Mouse (Mus musculus): ENCODE measurements around the gene Chpf. TPM values are rescaled to one million over a fixed set of nuclear protein-coding genes. Genes with fewer than 3 reads are reported as not detected.

Chpf gene
- polyA plus RNA-seq, 1 experiment from 2014 or later = 3.1 TPM

- WGBS (ENCODE audit: insufficient replicate concordance) = 52% methylated on average over 4 of the region's 4 CpGs
- no peak overlapping the region for H3K27ac ChIP-seq (ENCODE audit: low read length)
- no peak for ATAC-seq (ENCODE audit: low read depth)
These were observed 32.5 kb upstream of the Chpf start for GRCm38 (mm10) chr1:75511437-75512210.

GRCm38 (mm10) chr1:75510154-75510553, 31.0 kb upstream of the Chpf start:
- 39% methylated on average over 5 of the region's 5 CpGs for WGBS (ENCODE audit: insufficient replicate concordance)
- Histone ChIP-seq H3K4me3 (ENCODE audit: low read depth, low read length) (no peak overlapping the region), H3K9me3 (replicated peaks; ENCODE audit: control insufficient read depth, low read length) (no peaks in the 10 kb centered on the region), H3K4me1 (ENCODE audit: control insufficient read depth, low read depth, low read length) (no peaks in the 10 kb centered on the region; the same call in 1 of the 2 replicates), H3K36me3 (ENCODE audit: control insufficient read depth, insufficient read depth) (no peaks in the 10 kb centered on the region), H3K27ac (ENCODE audit: low read length) (no peak overlapping the region), H3K9ac (ENCODE audit: low read depth, low read length) (no peak overlapping the region), H3K4me2 (ENCODE audit: low read depth, low read length) (no peak overlapping the region), H3K27me3 (ENCODE audit: control insufficient read depth, insufficient read depth, low read depth, low read length) (peaks cover 26% of the 10 kb centered on the region)
- no peak for ATAC-seq (ENCODE audit: low read depth)

More at GRCm38 (mm10) chr1:75511437-75512210, 32.5 kb upstream of the Chpf start:
- Histone ChIP-seq H3K27me3 (ENCODE audit: control insufficient read depth, insufficient read depth, low read depth, low read length) (peaks cover 12% of the 10 kb centered on the region), H3K9ac (ENCODE audit: low read depth, low read length) (no peak overlapping the region), H3K4me3 (ENCODE audit: low read depth, low read length) (no peak overlapping the region), H3K4me1 (ENCODE audit: control insufficient read depth, low read depth, low read length) (no peaks in the 10 kb centered on the region; the same call in 1 of the 2 replicates), H3K4me2 (ENCODE audit: low read depth, low read length) (no peak overlapping the region), H3K36me3 (ENCODE audit: control insufficient read depth, insufficient read depth) (no peaks in the 10 kb centered on the region), H3K9me3 (replicated peaks; ENCODE audit: control insufficient read depth, low read length) (no peaks in the 10 kb centered on the region)

- Histone ChIP-seq H3K27ac (ENCODE audit: low read length) (no peak overlapping the region), H3K9me3 (replicated peaks; ENCODE audit: control insufficient read depth, low read length) (no peaks in the 10 kb centered on the region), H3K4me3 (ENCODE audit: low read depth, low read length) (no peak overlapping the region), H3K4me1 (ENCODE audit: control insufficient read depth, low read depth, low read length) (no peaks in the 10 kb centered on the region; the same call in 1 of the 2 replicates), H3K4me2 (ENCODE audit: low read depth, low read length) (no peak overlapping the region), H3K36me3 (ENCODE audit: control insufficient read depth, insufficient read depth) (no peaks in the 10 kb centered on the region), H3K27me3 (ENCODE audit: control insufficient read depth, insufficient read depth, low read depth, low read length) (peaks cover 32% of the 10 kb centered on the region), H3K9ac (ENCODE audit: low read depth, low read length) (no peak overlapping the region)
- ATAC-seq (ENCODE audit: low read depth) = no peak
- 60% methylated on average over 20 of the region's 20 CpGs for WGBS (ENCODE audit: insufficient replicate concordance)
These were observed 30.5 kb upstream of the Chpf start for GRCm38 (mm10) chr1:75509586-75509985.

GRCm38 (mm10) chr1:75507006-75507405, 27.9 kb upstream of the Chpf start, which contains the start of gene Inha:
Gene Inha (plus strand): TSS chr1:75507077.
- Histone ChIP-seq H3K4me2 (ENCODE audit: low read depth, low read length) (peak within 1 kb of the TSS; percentile 63), H3K9ac (ENCODE audit: low read depth, low read length) (peak within 1 kb of the TSS; percentile 56), H3K27ac (ENCODE audit: low read length) (peak within 1 kb of the TSS; percentile 43), H3K27me3 (ENCODE audit: control insufficient read depth, insufficient read depth, low read depth, low read length) (peaks cover 44% of the 10 kb centered on the region), H3K9me3 (replicated peaks; ENCODE audit: control insufficient read depth, low read length) (no peaks in the 10 kb centered on the region), H3K4me3 (ENCODE audit: low read depth, low read length) (peak within 1 kb of the TSS; percentile 60), H3K4me1 (ENCODE audit: control insufficient read depth, low read depth, low read length) (no peaks in the 10 kb centered on the region; the same call in 1 of the 2 replicates), H3K36me3 (ENCODE audit: control insufficient read depth, insufficient read depth) (no peaks in the 10 kb centered on the region)
- no peak for ATAC-seq (ENCODE audit: low read depth)
- WGBS (ENCODE audit: insufficient replicate concordance) = 48% methylated on average over 10 of the region's 10 CpGs

GRCm38 (mm10) chr1:75505956-75506831, 27.1 kb upstream of the Chpf start, which contains the start of gene Obsl1:
Gene Obsl1 (minus strand): TSS chr1:75506452.
- WGBS (ENCODE audit: insufficient replicate concordance) = 1% methylated on average over 64 of the region's 65 CpGs
- Histone ChIP-seq H3K4me1 (ENCODE audit: control insufficient read depth, low read depth, low read length) (no peaks in the 10 kb centered on the region; the same call in 1 of the 2 replicates), H3K27me3 (ENCODE audit: control insufficient read depth, insufficient read depth, low read depth, low read length) (peaks cover 44% of the 10 kb centered on the region), H3K27ac (ENCODE audit: low read length) (peak within 1 kb of the TSS; percentile 43), H3K36me3 (ENCODE audit: control insufficient read depth, insufficient read depth) (no peaks in the 10 kb centered on the region), H3K9ac (ENCODE audit: low read depth, low read length) (peak within 1 kb of the TSS; percentile 56), H3K4me2 (ENCODE audit: low read depth, low read length) (peak within 1 kb of the TSS; percentile 63), H3K9me3 (replicated peaks; ENCODE audit: control insufficient read depth, low read length) (no peaks in the 10 kb centered on the region), H3K4me3 (ENCODE audit: low read depth, low read length) (peak within 1 kb of the TSS; percentile 60)
- ATAC-seq (ENCODE audit: low read depth) = peak; percentile 79

GRCm38 (mm10) chr1:75505159-75505955, 26.2 kb upstream of the Chpf start:
- Histone ChIP-seq H3K4me1 (ENCODE audit: control insufficient read depth, low read depth, low read length) (no peaks in the 10 kb centered on the region), H3K4me2 (ENCODE audit: low read depth, low read length) (peak overlapping the region; percentile 63), H3K4me3 (ENCODE audit: low read depth, low read length) (peak overlapping the region; percentile 60), H3K27ac (ENCODE audit: low read length) (peak overlapping the region; percentile 43; the same call in 1 of the 2 replicates), H3K9ac (ENCODE audit: low read depth, low read length) (peak overlapping the region; percentile 56), H3K9me3 (replicated peaks; ENCODE audit: control insufficient read depth, low read length) (no peaks in the 10 kb centered on the region), H3K36me3 (ENCODE audit: control insufficient read depth, insufficient read depth) (no peaks in the 10 kb centered on the region), H3K27me3 (ENCODE audit: control insufficient read depth, insufficient read depth, low read depth, low read length) (peaks cover 44% of the 10 kb centered on the region)
- no peak for ATAC-seq (ENCODE audit: low read depth)
- WGBS (ENCODE audit: insufficient replicate concordance) = 1% methylated on average over 84 of the region's 84 CpGs

- H3K9ac ChIP-seq (ENCODE audit: low read depth, low read length) = no peak overlapping the region
- no peak for ATAC-seq (ENCODE audit: low read depth)
- H3K27ac ChIP-seq (ENCODE audit: low read length) = no peak overlapping the region
- no peaks in the 10 kb centered on the region for H3K9me3 ChIP-seq (replicated peaks; ENCODE audit: control insufficient read depth, low read length)
- H3K4me3 ChIP-seq (ENCODE audit: low read depth, low read length) = no peak overlapping the region; the same call in 1 of the 2 replicates
- WGBS (ENCODE audit: insufficient replicate concordance) = 53% methylated on average over 9 of the region's 9 CpGs
- peaks cover 44% of the 10 kb centered on the region for H3K27me3 ChIP-seq (ENCODE audit: control insufficient read depth, insufficient read depth, low read depth, low read length)
- no peaks in the 10 kb centered on the region for H3K4me1 ChIP-seq (ENCODE audit: control insufficient read depth, low read depth, low read length)
- no peaks in the 10 kb centered on the region for H3K36me3 ChIP-seq (ENCODE audit: control insufficient read depth, insufficient read depth)
- peak overlapping the region; percentile 63; the same call in 1 of the 2 replicates for H3K4me2 ChIP-seq (ENCODE audit: low read depth, low read length)
These were observed 25.3 kb upstream of the Chpf start for GRCm38 (mm10) chr1:75504256-75505045.

GRCm38 (mm10) chr1:75503651-75503980, 24.5 kb upstream of the Chpf start:
- H3K4me3 ChIP-seq (ENCODE audit: low read depth, low read length) = no peak overlapping the region
- H3K27ac ChIP-seq (ENCODE audit: low read length) = no peak overlapping the region
- no peak for ATAC-seq (ENCODE audit: low read depth)
- no peaks in the 10 kb centered on the region for H3K4me1 ChIP-seq (ENCODE audit: control insufficient read depth, low read depth, low read length)
- 79% methylated on average over 23 of the region's 23 CpGs for WGBS (ENCODE audit: insufficient replicate concordance)
- H3K9ac ChIP-seq (ENCODE audit: low read depth, low read length) = no peak overlapping the region
- H3K4me2 ChIP-seq (ENCODE audit: low read depth, low read length) = no peak overlapping the region
- H3K36me3 ChIP-seq (ENCODE audit: control insufficient read depth, insufficient read depth) = no peaks in the 10 kb centered on the region
- peaks cover 44% of the 10 kb centered on the region for H3K27me3 ChIP-seq (ENCODE audit: control insufficient read depth, insufficient read depth, low read depth, low read length)
- no peaks in the 10 kb centered on the region for H3K9me3 ChIP-seq (replicated peaks; ENCODE audit: control insufficient read depth, low read length)
